Mouse (Mus musculus) CD4-positive, CD25-positive, alpha-beta regulatory T cell, adult 4 months (primary cell): Measurements from ENCODE around the gene 1700017B05Rik. TPM values are rescaled to one million over a fixed set of nuclear protein-coding genes. Genes with fewer than 3 reads are reported as not detected.

Experiments
- ATAC-seq: one replicate; pipeline ENCODE4 v1.8.0; 2017
- polyA plus RNA-seq, 2 experiments: library from polyadenylated mRNA; unstranded; fragments of 100-300 nt; shearing (Covaris generic); gene quantifications; one replicate each; pipeline ENCODE4 v1.2.1; 2017

Gene 1700017B05Rik
- polyA plus RNA-seq, 2 experiments from 2014 or later: 15.1 to 22.6 TPM

GRCm38 (mm10) chr9:57271837-57272562 is 9.6 kb upstream of the 1700017B05Rik start:
- ATAC-seq: no peak

GRCm38 (mm10) chr9:57271081-57271480 is 8.7 kb upstream of the 1700017B05Rik start:
- ATAC-seq: no peak

- no peak for ATAC-seq
Observed at GRCm38 (mm10) chr9:57270399-57270798, 8.0 kb upstream of the 1700017B05Rik start.

- ATAC-seq: no peak
Observed at GRCm38 (mm10) chr9:57269384-57269783, 7.0 kb upstream of the 1700017B05Rik start.

GRCm38 (mm10) chr9:57268575-57268974 is 6.2 kb upstream of the 1700017B05Rik start:
- peak; percentile 44 for ATAC-seq

- ATAC-seq: no peak
Observed at GRCm38 (mm10) chr9:57268078-57268477, 5.7 kb upstream of the 1700017B05Rik start.

- no peak for ATAC-seq
Observed at GRCm38 (mm10) chr9:57267421-57267820, 5.0 kb upstream of the 1700017B05Rik start.

GRCm38 (mm10) chr9:57265125-57265524 is 2.7 kb upstream of the 1700017B05Rik start:
- no peak for ATAC-seq

GRCm38 (mm10) chr9:57262795-57263684 is 628 bp upstream of the 1700017B05Rik start:
- peak; percentile 10 for ATAC-seq

GRCm38 (mm10) chr9:57261516-57261912 is 898 bp downstream of the 1700017B05Rik start:
- peak; percentile 48 for ATAC-seq

- ATAC-seq: peak; percentile 19
Observed at GRCm38 (mm10) chr9:57260940-57261339, 1.5 kb downstream of the 1700017B05Rik start.

- ATAC-seq: peak; percentile 52
Observed at GRCm38 (mm10) chr9:57259736-57260135, 2.7 kb downstream of the 1700017B05Rik start.

- ATAC-seq: no peak
Observed at GRCm38 (mm10) chr9:57257627-57258026, 4.8 kb downstream of the 1700017B05Rik start.

GRCm38 (mm10) chr9:57256861-57257260 is 5.6 kb downstream of the 1700017B05Rik start:
- ATAC-seq: no peak

- no peak for ATAC-seq
Observed at GRCm38 (mm10) chr9:57256309-57256708, 6.1 kb downstream of the 1700017B05Rik start.

GRCm38 (mm10) chr9:57254823-57255495 is 7.5 kb downstream of the 1700017B05Rik start:
- no peak for ATAC-seq

- no peak for ATAC-seq
Observed at GRCm38 (mm10) chr9:57254061-57254460, 8.4 kb downstream of the 1700017B05Rik start.

- no peak for ATAC-seq
Observed at GRCm38 (mm10) chr9:57251139-57251538, 11.3 kb downstream of the 1700017B05Rik start.

GRCm38 (mm10) chr9:57250026-57250425 is 12.4 kb downstream of the 1700017B05Rik start:
- ATAC-seq: no peak

GRCm38 (mm10) chr9:57248030-57248942 is 14.1 kb downstream of the 1700017B05Rik start:
- ATAC-seq: no peak

- ATAC-seq: no peak
Observed at GRCm38 (mm10) chr9:57247201-57247671, 15.2 kb downstream of the 1700017B05Rik start.

- ATAC-seq: no peak
Observed at GRCm38 (mm10) chr9:57246482-57246881, 15.9 kb downstream of the 1700017B05Rik start.
